Mouse (Mus musculus) C2C12 (cell line): ENCODE results near the gene Ryr3. TPM values are rescaled to one million over a fixed set of nuclear protein-coding genes. Genes with fewer than 3 reads are reported as not detected.

ENCODE experiments used
- H3K27me3 ChIP-seq: one replicate; pipeline ENCODE4 v1.6.1; 2011; ENCODE audit not compliant: control insufficient read depth, insufficient read depth, insufficient read length
- H3K36me3 ChIP-seq: one replicate; pipeline ENCODE4 v1.6.1; 2011; ENCODE audit not compliant: control insufficient read depth, insufficient read depth
- H3K4me3 ChIP-seq: one replicate; pipeline ENCODE4 v1.5.1; 2011; ENCODE audit warnings: mild to moderate bottlenecking, control low read depth; ENCODE audit not compliant: poor library complexity, insufficient read depth, severe bottlenecking
- H3K79me2 ChIP-seq: one replicate; pipeline ENCODE4 v1.6.1; 2011; ENCODE audit not compliant: control insufficient read depth, insufficient read depth
- H3K79me3 ChIP-seq: one replicate; pipeline ENCODE4 v1.6.1; 2011; ENCODE audit warnings: low read depth, control low read depth
- H3ac ChIP-seq: one replicate; pipeline ENCODE3; 2011; ENCODE audit warnings: low read depth; ENCODE audit not compliant: control insufficient read depth, insufficient read length
- CEBPB ChIP-seq: IDR thresholded peaks from one replicate; pipeline ENCODE4 v1.6.1; 2011; ENCODE audit warnings: low read depth, mild to moderate bottlenecking, control low read depth, moderate library complexity
- CTCF ChIP-seq: IDR thresholded peaks from one replicate; pipeline ENCODE4 v1.5.1; 2011; ENCODE audit not compliant: control insufficient read depth, insufficient read depth, insufficient read length
- FOSL1 ChIP-seq: IDR thresholded peaks from one replicate; pipeline ENCODE4 v1.8.0; 2011; ENCODE audit warnings: mild to moderate bottlenecking, low read length; ENCODE audit not compliant: poor library complexity, insufficient read depth, severe bottlenecking
- MAX ChIP-seq: IDR thresholded peaks from one replicate; pipeline ENCODE4 v1.6.1; 2011; ENCODE audit warnings: mild to moderate bottlenecking, control low read depth
- MYOD1 ChIP-seq: IDR thresholded peaks from one replicate; pipeline ENCODE4 v1.6.1; 2011; ENCODE audit warnings: low read depth; ENCODE audit not compliant: control insufficient read depth, insufficient read length
- MYOG ChIP-seq: IDR thresholded peaks from one replicate; pipeline ENCODE4 v1.6.1; 2011; ENCODE audit not compliant: control insufficient read depth, insufficient read length; ENCODE audit errors: extremely low read depth
- USF1 ChIP-seq: IDR thresholded peaks from one replicate; pipeline ENCODE4 v1.6.1; 2011; ENCODE audit warnings: low read depth, mild to moderate bottlenecking, control low read depth, moderate library complexity
- microRNA-seq: library from miRNA; unstranded; fragments of <30 nt; microRNA quantifications from one replicate; pipeline ENCODE4, GENCODE M21; 2019; ENCODE audit warnings: borderline microRNAs expressed
- polyA plus RNA-seq: library from polyadenylated mRNA; unstranded; fragments of >200 nt; fragmentation: generic; extraction: Trizol; gene quantifications from one replicate; pipeline ENCODE4 v1.2.1, GENCODE M21; 2012; ENCODE audit warnings: missing spikeins

The Ryr3 gene
- polyA plus RNA-seq, 1 experiment: 1.6 TPM

DNA sequence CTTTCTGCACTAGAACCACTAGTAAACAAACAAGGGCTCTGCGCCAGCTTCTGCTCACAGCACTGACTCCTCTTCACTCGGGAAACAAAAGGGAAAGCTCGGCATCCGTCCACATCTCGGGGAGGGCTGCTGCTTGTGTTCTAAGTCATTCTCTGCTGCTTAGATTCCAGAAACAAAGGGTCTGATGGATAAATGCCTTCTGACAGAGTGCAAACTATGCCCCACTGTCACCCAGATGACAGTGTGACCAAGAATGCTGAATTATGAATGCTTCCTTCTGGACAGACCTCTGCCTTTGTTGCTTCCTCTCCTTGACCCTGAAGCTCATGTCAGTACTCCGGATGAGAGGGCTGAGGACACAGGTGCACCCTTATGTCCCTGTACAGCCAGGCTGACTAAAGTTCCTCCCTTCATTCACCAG lies 625.4 kb downstream of the Ryr3 start:
- H3K79me2 ChIP-seq: no peaks in the 10 kb centered on the region
- no peaks in the 10 kb centered on the region for H3K27me3 ChIP-seq
- H3K36me3 ChIP-seq: no peaks in the 10 kb centered on the region
- no peaks in the 10 kb centered on the region for H3K79me3 ChIP-seq
- H3K4me3 ChIP-seq: no peak overlapping the region
- TF ChIP-seq MAX: no peak
- no peak for TF ChIP-seq CEBPB
- no peak for TF ChIP-seq MYOG
- H3ac ChIP-seq: no peak overlapping the region

DNA sequence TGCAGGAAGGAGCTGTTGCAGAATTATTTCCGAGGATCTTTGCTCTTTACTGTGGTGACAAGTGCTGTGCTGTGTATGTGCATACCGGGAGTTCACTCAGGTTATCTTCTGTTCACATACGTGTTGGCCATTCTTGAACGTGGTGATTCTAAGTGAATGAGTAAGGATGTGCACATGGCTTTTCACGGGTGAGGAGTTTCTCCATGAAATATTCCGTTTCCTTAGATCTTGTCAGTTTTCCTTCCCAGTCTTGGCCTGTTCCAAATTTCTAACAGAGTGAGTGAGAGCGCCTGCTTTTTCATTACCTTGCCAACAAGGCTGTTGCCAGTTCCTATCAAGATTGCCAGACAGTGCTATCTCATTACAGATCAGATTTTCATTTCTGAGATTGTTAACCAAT lies 625.9 kb downstream of the Ryr3 start:
- no peak overlapping the region for H3ac ChIP-seq
- H3K79me2 ChIP-seq: no peaks in the 10 kb centered on the region
- no peak for TF ChIP-seq MAX
- no peak for TF ChIP-seq USF1
- TF ChIP-seq MYOD1: no peak
- no peak for TF ChIP-seq CTCF
- TF ChIP-seq FOSL1: no peak
- no peak for TF ChIP-seq MYOG
- H3K4me3 ChIP-seq: no peak overlapping the region
- H3K36me3 ChIP-seq: no peaks in the 10 kb centered on the region
- no peaks in the 10 kb centered on the region for H3K27me3 ChIP-seq
- no peaks in the 10 kb centered on the region for H3K79me3 ChIP-seq

Small RNA genes lying within 50 kb of the gene (microRNA-seq; reads per million reads assigned to microRNA genes)
- gene Gm44374: not detected

Other genes with a start within 250 kb of the Ryr3 start
- not detected for gene Tmco5b, start 68.6 kb upstream of the Ryr3 start, polyA plus RNA-seq
- 4.1 TPM for gene Fmn1, start 110.6 kb upstream of the Ryr3 start, polyA plus RNA-seq